Mouse (Mus musculus) liver, postnatal 0 days (tissue): ENCODE results near the gene Rdh9.

Experiments used
- CTCF ChIP-seq: sonication (generic); IDR thresholded peaks from 2 replicates; pipeline ENCODE4 v1.5.1; 2016; ENCODE audit warnings: antibody characterized with exemption, low read depth
- EP300 ChIP-seq: IDR thresholded peaks from 2 replicates; pipeline ENCODE4 v1.6.1; 2016; ENCODE audit warnings: antibody characterized with exemption, low read depth, mild to moderate bottlenecking

GRCm38 (mm10) chr10:127728437-127728836 is 47.7 kb upstream of the Rdh9 start:
- no peak for TF ChIP-seq CTCF
- no peak for TF ChIP-seq EP300
